ENCODE assay signal across 26 mouse cellular contexts in the genomic region with DNA sequence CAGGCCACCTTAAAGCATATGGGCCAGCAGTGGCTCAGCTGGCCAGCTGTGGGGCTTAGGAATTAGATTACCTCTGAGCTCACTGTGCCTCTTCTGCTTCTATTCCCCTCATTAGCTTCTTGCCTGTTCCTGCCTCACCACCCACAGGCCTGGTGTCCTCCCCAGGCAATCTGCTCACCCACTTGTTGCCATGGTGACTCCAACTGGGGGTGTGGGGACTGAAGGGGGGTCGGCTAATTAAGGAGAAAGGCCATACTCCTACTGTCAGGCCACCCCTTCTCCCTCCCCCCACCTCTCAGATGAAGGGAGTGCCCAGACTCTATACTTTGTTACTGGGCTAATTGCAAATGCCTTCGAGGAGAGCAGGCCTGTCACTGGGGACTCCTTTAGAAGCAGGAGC. TPM values are rescaled to one million over a fixed set of nuclear protein-coding genes. Genes with fewer than 3 reads are reported as not detected.
DNase-seq lines count a peak whose midpoint lies in the region; ATAC-seq and TF ChIP-seq lines count a peak whose summit lies in the region.
"Had no signal": no experiment of that assay in that cellular context is flagged by ENCODE, and none has a peak within 500 bp of the region (broad histone marks: within the 10 kb centered on the region; RNA-seq: fewer than 3 reads in every experiment).

No protein-coding gene starts in this region.

- no peak overlapping the region for H3K4me3 ChIP-seq in hindbrain, embryonic 13.5 days
- H3K4me3 ChIP-seq in hindbrain, embryonic 16.5 days (ENCODE audit: low read length), result no peak overlapping the region
- no peak overlapping the region for H3K4me3 ChIP-seq in midbrain, embryonic 12.5 days
- no peak overlapping the region for H3K4me3 ChIP-seq in midbrain, embryonic 15.5 days
- H3K4me3 ChIP-seq: embryonic facial prominence, embryonic 10.5 days; heart, embryonic 12.5 days; hindbrain, embryonic 10.5 days; intestine, embryonic 15.5 days had no signal

- H3K9ac ChIP-seq in hindbrain, embryonic 13.5 days, result no peak overlapping the region
- H3K9ac ChIP-seq in hindbrain, embryonic 16.5 days (ENCODE audit: low read depth, low read length), result no peak overlapping the region
- H3K9ac ChIP-seq in midbrain, embryonic 12.5 days (replicated peaks), result no peak overlapping the region
- no peak overlapping the region for H3K9ac ChIP-seq in midbrain, embryonic 15.5 days
- H3K9ac ChIP-seq: heart, embryonic 12.5 days; intestine, embryonic 15.5 days had no signal

- no peak for TF ChIP-seq CTCF in brain, embryonic 14.5 days (IDR thresholded peaks at IDR 0.05; ENCODE audit: borderline replicate concordance, extremely low read depth, insufficient read depth, insufficient read length)

- peaks cover 5% of the 10 kb centered on the region; the same call in 1 of the 2 replicates for H3K4me1 ChIP-seq in hindbrain, embryonic 13.5 days (replicated peaks)
- no peaks in the 10 kb centered on the region for H3K4me1 ChIP-seq in hindbrain, embryonic 16.5 days (ENCODE audit: control insufficient read depth, insufficient read depth, low read depth, low read length)
- H3K4me1 ChIP-seq in midbrain, embryonic 12.5 days, result no peaks in the 10 kb centered on the region; the same call in 1 of the 2 replicates
- H3K4me1 ChIP-seq in midbrain, embryonic 15.5 days, result no peaks in the 10 kb centered on the region
- H3K4me1 ChIP-seq: heart, embryonic 12.5 days; intestine, embryonic 15.5 days had no signal

- no peak overlapping the region for H3K4me2 ChIP-seq in hindbrain, embryonic 13.5 days
- H3K4me2 ChIP-seq in hindbrain, embryonic 16.5 days (ENCODE audit: low read length), result no peak overlapping the region
- H3K4me2 ChIP-seq in midbrain, embryonic 12.5 days (replicated peaks), result no peak overlapping the region
- H3K4me2 ChIP-seq in midbrain, embryonic 15.5 days, result no peak overlapping the region
- H3K4me2 ChIP-seq: heart, embryonic 12.5 days; intestine, embryonic 15.5 days had no signal

- WGBS in hindbrain, embryonic 13.5 days, result 10% methylated on average over 2 of the region's 2 CpGs
- 19% methylated on average over 2 of the region's 2 CpGs for WGBS in hindbrain, embryonic 16.5 days
- WGBS in midbrain, embryonic 12.5 days, result 12% methylated on average over 2 of the region's 2 CpGs
- 26% methylated on average over 2 of the region's 2 CpGs for WGBS in midbrain, embryonic 15.5 days

- peaks cover 14% of the 10 kb centered on the region; the same call in 1 of the 2 replicates for H3K27me3 ChIP-seq in hindbrain, embryonic 13.5 days
- H3K27me3 ChIP-seq in hindbrain, embryonic 16.5 days (replicated peaks; ENCODE audit: control insufficient read depth, insufficient read depth, low read length), result no peaks in the 10 kb centered on the region
- H3K27me3 ChIP-seq in midbrain, embryonic 12.5 days, result peaks cover 39% of the 10 kb centered on the region
- no peaks in the 10 kb centered on the region; the same call in 1 of the 2 replicates for H3K27me3 ChIP-seq in midbrain, embryonic 15.5 days (replicated peaks)
- H3K27me3 ChIP-seq: intestine, embryonic 15.5 days had no signal

- no peaks in the 10 kb centered on the region for H3K9me3 ChIP-seq in hindbrain, embryonic 13.5 days
- no peaks in the 10 kb centered on the region for H3K9me3 ChIP-seq in hindbrain, embryonic 16.5 days (ENCODE audit: control insufficient read depth, low read length)
- H3K9me3 ChIP-seq in midbrain, embryonic 12.5 days, result no peaks in the 10 kb centered on the region
- no peaks in the 10 kb centered on the region for H3K9me3 ChIP-seq in midbrain, embryonic 15.5 days
- H3K9me3 ChIP-seq: embryonic facial prominence, embryonic 10.5 days; heart, embryonic 12.5 days; hindbrain, embryonic 10.5 days; intestine, embryonic 15.5 days had no signal

- H3K36me3 ChIP-seq in hindbrain, embryonic 13.5 days, result no peaks in the 10 kb centered on the region
- H3K36me3 ChIP-seq in hindbrain, embryonic 16.5 days (ENCODE audit: control insufficient read depth, insufficient read depth, low read length), result no peaks in the 10 kb centered on the region
- no peaks in the 10 kb centered on the region for H3K36me3 ChIP-seq in midbrain, embryonic 12.5 days
- H3K36me3 ChIP-seq in midbrain, embryonic 15.5 days (replicated peaks), result no peaks in the 10 kb centered on the region
- H3K36me3 ChIP-seq: embryonic facial prominence, embryonic 10.5 days; heart, embryonic 12.5 days; hindbrain, embryonic 10.5 days; intestine, embryonic 15.5 days had no signal

- DNase-seq in embryo, embryonic 11 days, result peak; percentile 5
- DNase-seq in embryo, embryonic 9.5 days (ENCODE audit: extremely low spot score), result no peak
- peak; percentile 58 for DNase-seq in brain, embryonic 14.5 days (ENCODE audit: low read depth)
- DNase-seq in lung, postnatal 4 days, result no peak
- DNase-seq: adrenal gland, postnatal 10 days; cerebellum, adult 9-10 months; gastrocnemius, postnatal 14 days; heart, adult 18-20 months; heart, postnatal 10 days; kidney, adult 8-10 months; kidney, postnatal 25 days; right cerebral cortex, postnatal 25 days; spleen, adult 18-20 months had no signal

- peak; percentile 36 for ATAC-seq in hindbrain, embryonic 13.5 days (ENCODE audit: low FRiP score)
- ATAC-seq in hindbrain, embryonic 16.5 days, result no peak
- ATAC-seq in midbrain, embryonic 12.5 days (ENCODE audit: low FRiP score, low read depth), result peak; percentile 78; the same call in 1 of the 2 replicates
- no peak for ATAC-seq in midbrain, embryonic 15.5 days (replicated peaks)
- ATAC-seq: intestine, embryonic 15.5 days had no signal

- TF ChIP-seq POLR2A in brain, embryonic 14.5 days (IDR thresholded peaks at IDR 0.05; ENCODE audit: borderline replicate concordance, extremely low read depth, insufficient read depth, insufficient read length, poor library complexity, severe bottlenecking), result no peak

- H3K27ac ChIP-seq in hindbrain, embryonic 13.5 days, result no peak overlapping the region
- no peak overlapping the region for H3K27ac ChIP-seq in hindbrain, embryonic 16.5 days (ENCODE audit: low read depth, low read length)
- no peak overlapping the region for H3K27ac ChIP-seq in midbrain, embryonic 12.5 days (replicated peaks)
- H3K27ac ChIP-seq in midbrain, embryonic 15.5 days, result no peak overlapping the region
- H3K27ac ChIP-seq: embryonic facial prominence, embryonic 10.5 days; hindbrain, embryonic 10.5 days; intestine, embryonic 15.5 days; macrophage had no signal

RNA-seq across cellular contexts. Expression of a gene that starts 21.3 kb away (rescaled TPM):
- 1.3 and 1.5 TPM in 2 replicates for polyA plus RNA-seq in hindbrain, embryonic 13.5 days (2015; fragmentation: Nextera tagmentation; extraction: Ambion mirVana)
- 1.9 and 2.0 TPM in 2 replicates for polyA plus RNA-seq in hindbrain, embryonic 16.5 days (2015; fragmentation: Nextera tagmentation; extraction: Ambion mirVana)
- 0.75 and 1.1 TPM in 2 replicates for polyA plus RNA-seq in midbrain, embryonic 12.5 days (2016; fragmentation: Nextera tagmentation; extraction: Ambion mirVana)
- 2.0 and 2.1 TPM in 2 replicates for polyA plus RNA-seq in midbrain, embryonic 15.5 days (2015; fragmentation: Nextera tagmentation; extraction: Ambion mirVana)
- polyA plus RNA-seq in brain, embryonic 14.5 days (2012; rRNA removed), result 6.6 and 9.0 TPM in 2 replicates
- polyA plus RNA-seq: heart, embryonic 12.5 days; liver, adult 2 months; liver, embryonic 16.5 days; lung, embryonic 16.5 days; macrophage; thymus, postnatal 0 days had no signal

Comparison
In these comparisons a context has a peak if more than half of its experiments do, and no peak if none do; other contexts are left out.
1. DNase-seq: peak in embryo, embryonic 11 days (single experiment) and brain, embryonic 14.5 days (single experiment); none in embryo, embryonic 9.5 days (single experiment) and lung, postnatal 4 days (0 of 2).
2. ATAC-seq: peak in hindbrain, embryonic 13.5 days (single experiment) and midbrain, embryonic 12.5 days (single experiment); none in hindbrain, embryonic 16.5 days (single experiment) and midbrain, embryonic 15.5 days (single experiment).